Mouse (Mus musculus) forebrain, embryonic 14.5 days (tissue): ENCODE measurements around the gene Tmem221. TPM values are rescaled to one million over a fixed set of nuclear protein-coding genes. Genes with fewer than 3 reads are reported as not detected.

Experiments
- ATAC-seq: fragments of 200-750 bp; cut with Nextera tagmentation; 2 replicates; pipeline ENCODE4 v1.8.0; 2017; ENCODE audit warnings: mild to moderate bottlenecking, moderate library complexity
- DNase-seq: peaks from one replicate; pipeline ENCODE4 v3.0.0-alpha.2; 2015; ENCODE audit warnings: low spot score
- H3K27ac ChIP-seq: fragments of 300-500 bp; sonication (generic); 2 replicates; pipeline ENCODE4 v1.5.1; 2014; ENCODE audit warnings: low read depth, mild to moderate bottlenecking, control low read depth, low read length, moderate library complexity
- H3K27me3 ChIP-seq: fragments of 300-500 bp; sonication (generic); replicated peaks from 2 replicates; pipeline ENCODE4 v1.6.1; 2014; ENCODE audit warnings: low read length, control low read depth, mixed read lengths; ENCODE audit not compliant: control insufficient read depth, insufficient read depth
- H3K36me3 ChIP-seq: fragments of 300-500 bp; sonication (generic); 2 replicates; pipeline ENCODE4 v1.6.1; 2014; ENCODE audit warnings: low read length, control low read depth; ENCODE audit not compliant: control insufficient read depth, insufficient read depth
- H3K4me1 ChIP-seq: fragments of 300-500 bp; sonication (generic); 2 replicates; pipeline ENCODE4 v1.6.1; 2014; ENCODE audit warnings: antibody characterized with exemption, low read length, control low read depth; ENCODE audit not compliant: control insufficient read depth, insufficient read depth
- H3K4me2 ChIP-seq: fragments of 300-500 bp; sonication (generic); 2 replicates; pipeline ENCODE4 v1.6.1; 2014; ENCODE audit warnings: mild to moderate bottlenecking, control low read depth, low read length
- H3K4me3 ChIP-seq: fragments of 300-500 bp; sonication (generic); 2 replicates; pipeline ENCODE4 v1.5.1; 2014; ENCODE audit warnings: low read depth, low read length, control low read depth
- H3K9ac ChIP-seq: fragments of 300-500 bp; sonication (generic); 2 replicates; pipeline ENCODE4 v1.6.1; 2014; ENCODE audit warnings: mild to moderate bottlenecking, low read length, control low read depth, moderate library complexity
- H3K9me3 ChIP-seq: fragments of 300-500 bp; sonication (generic); replicated peaks from 2 replicates; pipeline ENCODE4 v1.6.1; 2016; ENCODE audit warnings: low read length, control low read depth, mixed read lengths; ENCODE audit not compliant: control insufficient read depth
- WGBS: fragments of 180-500 bp; shearing (Covaris S2); extraction: QIAGEN DNeasy Blood & Tissue Kit; methylation state at CpG from one replicate; pipeline ENCODE4 v1.1.7; 2014; 5-methylcytosine and 5-hydroxymethylcytosine counted together
- polyA plus RNA-seq: library from polyadenylated mRNA; unstranded; fragments of >200 nt; fragmentation: Nextera tagmentation; extraction: Ambion mirVana; gene quantifications from 2 replicates; pipeline ENCODE4 v1.2.1, GENCODE M21; 2014

The Tmem221 gene
- polyA plus RNA-seq, 1 experiment from 2014 or later, result not detected

GRCm38 (mm10) chr8:71570291-71570954 lies 11.8 kb upstream of the Tmem221 start:
- Histone ChIP-seq H3K9ac (peak overlapping the region; percentile 75), H3K36me3 (no peaks in the 10 kb centered on the region), H3K4me3 (peak overlapping the region; percentile 64), H3K27ac (peak overlapping the region; percentile 79), H3K4me2 (peak overlapping the region; percentile 81), H3K9me3 (no peaks in the 10 kb centered on the region), H3K4me1 (peaks cover 23% of the 10 kb centered on the region), H3K27me3 (no peaks in the 10 kb centered on the region)
- ATAC-seq, result peak; percentile 89
- peak; percentile 98 for DNase-seq
- WGBS, result under 1% methylated on average over 41 of the region's 41 CpGs

- peak; percentile 95 for DNase-seq
- WGBS, result under 1% methylated on average over 50 of the region's 51 CpGs
- no peaks in the 10 kb centered on the region for H3K9me3 ChIP-seq
- H3K27me3 ChIP-seq, result no peaks in the 10 kb centered on the region
- peak overlapping the region; percentile 79 for H3K27ac ChIP-seq
- peaks cover 23% of the 10 kb centered on the region for H3K4me1 ChIP-seq
- H3K4me2 ChIP-seq, result peak overlapping the region; percentile 81
- peak; percentile 78 for ATAC-seq
- no peaks in the 10 kb centered on the region for H3K36me3 ChIP-seq
- H3K9ac ChIP-seq, result peak overlapping the region; percentile 75
- H3K4me3 ChIP-seq, result peak overlapping the region; percentile 64
These were observed 11.0 kb upstream of the Tmem221 start for GRCm38 (mm10) chr8:71569366-71570290.

GRCm38 (mm10) chr8:71568941-71569340 lies 10.3 kb upstream of the Tmem221 start:
- peak overlapping the region; percentile 75 for H3K9ac ChIP-seq
- peak overlapping the region; percentile 64 for H3K4me3 ChIP-seq
- no peak for ATAC-seq
- H3K4me2 ChIP-seq, result peak overlapping the region; percentile 81
- no peak for DNase-seq
- H3K4me1 ChIP-seq, result peaks cover 23% of the 10 kb centered on the region
- H3K27ac ChIP-seq, result peak overlapping the region; percentile 79
- H3K36me3 ChIP-seq, result no peaks in the 10 kb centered on the region
- no peaks in the 10 kb centered on the region for H3K9me3 ChIP-seq
- H3K27me3 ChIP-seq, result no peaks in the 10 kb centered on the region
- 14% methylated on average over 6 of the region's 6 CpGs for WGBS

GRCm38 (mm10) chr8:71568387-71568937 lies 9.8 kb upstream of the Tmem221 start, which contains the start of gene Slc27a1:
Gene Slc27a1, plus strand, starts transcription at chr8:71568882.
- WGBS, result 11% methylated on average over 13 of the region's 13 CpGs
- peak within 1 kb of the TSS; percentile 81 for H3K4me2 ChIP-seq
- peak within 1 kb of the TSS; percentile 64 for H3K4me3 ChIP-seq
- DNase-seq (peak; percentile 77), ATAC-seq (no peak)
- peak within 1 kb of the TSS; percentile 79 for H3K27ac ChIP-seq
- no peaks in the 10 kb centered on the region for H3K36me3 ChIP-seq
- no peaks in the 10 kb centered on the region for H3K27me3 ChIP-seq
- peaks cover 23% of the 10 kb centered on the region for H3K4me1 ChIP-seq
- no peaks in the 10 kb centered on the region for H3K9me3 ChIP-seq
- H3K9ac ChIP-seq, result peak within 1 kb of the TSS; percentile 75

GRCm38 (mm10) chr8:71567587-71567986 lies 8.9 kb upstream of the Tmem221 start:
- no peak for DNase-seq
- H3K9ac ChIP-seq, result no peak overlapping the region
- H3K4me1 ChIP-seq, result peaks cover 21% of the 10 kb centered on the region
- no peak overlapping the region for H3K4me3 ChIP-seq
- no peak for ATAC-seq
- peaks cover 6% of the 10 kb centered on the region for H3K27me3 ChIP-seq
- no peaks in the 10 kb centered on the region for H3K36me3 ChIP-seq
- H3K4me2 ChIP-seq, result no peak overlapping the region
- 81% methylated on average over 7 of the region's 7 CpGs for whole genome bisulfite sequencing
- H3K9me3 ChIP-seq, result no peaks in the 10 kb centered on the region
- H3K27ac ChIP-seq, result no peak overlapping the region

GRCm38 (mm10) chr8:71566501-71566900 lies 7.8 kb upstream of the Tmem221 start, which contains the start of gene Nxnl1:
Gene Nxnl1, minus strand, starts transcription at chr8:71566601.
- no peak within 1 kb of the TSS for H3K4me3 ChIP-seq

GRCm38 (mm10) chr8:71563992-71564391 lies 5.3 kb upstream of the Tmem221 start:
- ATAC-seq (no peak), DNase-seq (no peak)
- Histone ChIP-seq H3K27me3 (peaks cover 39% of the 10 kb centered on the region), H3K36me3 (no peaks in the 10 kb centered on the region), H3K9ac (no peak overlapping the region), H3K4me2 (no peak overlapping the region), H3K9me3 (no peaks in the 10 kb centered on the region), H3K4me3 (no peak overlapping the region), H3K27ac (no peak overlapping the region), H3K4me1 (0 out of 2 replicates have a peak, but pooled peaks cover 4% of the 10 kb centered on the region)
- WGBS, result 90% methylated on average over 4 of the region's 4 CpGs

More at GRCm38 (mm10) chr8:71566501-71566900, 7.8 kb upstream of the Tmem221 start, which contains the start of gene Nxnl1:
- Histone ChIP-seq H3K27me3 (peaks cover 16% of the 10 kb centered on the region), H3K9ac (no peak within 1 kb of the TSS), H3K27ac (no peak within 1 kb of the TSS), H3K4me1 (peaks cover 10% of the 10 kb centered on the region; the same call in 1 of the 2 replicates), H3K36me3 (no peaks in the 10 kb centered on the region), H3K4me2 (no peak within 1 kb of the TSS), H3K9me3 (no peaks in the 10 kb centered on the region)
- WGBS, result 49% methylated on average over 3 of the region's 3 CpGs
- DNase-seq (no peak), ATAC-seq (no peak)

GRCm38 (mm10) chr8:71562751-71563150 lies 4.1 kb upstream of the Tmem221 start:
- no peaks in the 10 kb centered on the region for H3K36me3 ChIP-seq
- WGBS, result under 1% methylated on average over 33 of the region's 33 CpGs
- H3K9ac ChIP-seq, result 0 out of 2 replicates have a peak overlapping the region, but pooled peaks have one; percentile 17
- peak overlapping the region; percentile 43 for H3K4me2 ChIP-seq
- H3K4me1 ChIP-seq, result peaks cover 9% of the 10 kb centered on the region; the same call in 1 of the 2 replicates
- H3K27me3 ChIP-seq, result peaks cover 51% of the 10 kb centered on the region
- 0 out of 2 replicates have a peak overlapping the region, but pooled peaks have one; percentile 11 for H3K4me3 ChIP-seq
- ATAC-seq (peak; percentile 75), DNase-seq (peak; percentile 53)
- no peak overlapping the region for H3K27ac ChIP-seq
- H3K9me3 ChIP-seq, result no peaks in the 10 kb centered on the region
